Mouse (Mus musculus) natural killer cell, adult 2 months (primary cell): ENCODE measurements around the gene Cdkl1.
A peak's percentile ranks its signal among the peaks of the same experiment; 100 is the strongest.

Source experiments
- DNase-seq, 2 experiments: peaks; one replicate each; pipeline ENCODE4 v3.0.0; 2022; ENCODE audit warnings: low spot score in 2 of 2

Cdkl1 gene

DNA sequence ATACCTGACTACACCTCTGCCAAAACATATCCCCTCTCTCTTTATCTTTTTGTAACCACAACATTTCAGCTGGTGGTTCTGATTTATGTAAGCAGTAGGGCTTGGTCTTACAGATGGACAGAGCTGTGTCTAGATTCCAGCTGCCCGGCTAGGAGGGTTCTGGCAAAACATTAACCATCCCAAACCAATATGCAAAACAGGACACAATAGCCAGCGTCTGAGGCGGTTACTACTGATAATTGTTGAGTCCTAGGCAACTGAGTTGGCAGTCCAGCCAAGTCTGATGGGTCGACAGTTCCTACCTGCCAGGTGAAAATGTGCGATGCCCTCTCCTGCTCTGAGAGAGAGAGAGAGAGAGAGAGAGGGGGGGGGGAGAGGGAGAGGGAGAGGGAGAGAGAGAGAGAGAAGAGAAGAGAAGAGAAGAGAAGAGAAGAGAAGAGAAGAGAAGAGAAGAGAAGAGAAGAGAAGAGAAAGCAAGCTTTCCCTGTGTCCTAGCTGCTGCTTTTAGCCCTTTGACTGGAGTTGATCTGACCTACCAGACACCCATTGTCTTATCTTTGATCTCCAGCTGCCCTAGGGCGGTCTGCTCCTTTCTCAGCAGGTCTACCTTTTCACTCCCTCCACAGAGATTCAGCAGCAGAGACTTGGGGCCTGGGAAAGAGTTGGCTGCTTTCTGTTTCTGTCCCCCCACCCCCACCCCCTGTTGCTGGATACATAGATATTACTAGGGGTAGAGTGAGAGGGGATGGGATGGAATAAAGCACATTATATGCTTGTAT is 7.6 kb downstream of the Cdkl1 start:
- no peak for DNase-seq

- DNase-seq, result no peak
These were observed 9.0 kb downstream of the Cdkl1 start for GRCm38 (mm10) chr12:69781935-69782650.

DNA sequence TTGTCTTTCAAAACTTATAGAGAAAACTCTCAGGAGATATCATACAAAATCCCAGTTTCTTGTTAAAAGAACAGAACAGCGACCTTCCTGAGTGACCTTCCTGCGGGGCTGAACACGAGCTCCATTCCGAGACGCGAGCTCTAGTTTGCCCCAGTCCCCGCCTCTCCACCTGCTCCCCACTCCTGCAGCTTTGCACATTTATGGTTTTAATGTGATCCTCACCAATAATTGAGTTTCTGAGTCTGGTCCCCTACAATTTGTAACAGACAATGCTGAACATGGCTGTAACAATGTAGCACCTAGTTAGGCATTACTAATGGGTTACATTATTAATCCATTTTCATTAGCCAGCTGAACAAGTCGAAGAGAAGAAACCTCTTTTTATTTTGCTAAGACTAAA is 9.6 kb downstream of the Cdkl1 start:
- no peak for DNase-seq

- DNase-seq, result no peak
These were observed 13.1 kb downstream of the Cdkl1 start for GRCm38 (mm10) chr12:69777957-69778356.

GRCm38 (mm10) chr12:69777341-69777730 is 13.7 kb downstream of the Cdkl1 start:
- DNase-seq, result no peak

DNA sequence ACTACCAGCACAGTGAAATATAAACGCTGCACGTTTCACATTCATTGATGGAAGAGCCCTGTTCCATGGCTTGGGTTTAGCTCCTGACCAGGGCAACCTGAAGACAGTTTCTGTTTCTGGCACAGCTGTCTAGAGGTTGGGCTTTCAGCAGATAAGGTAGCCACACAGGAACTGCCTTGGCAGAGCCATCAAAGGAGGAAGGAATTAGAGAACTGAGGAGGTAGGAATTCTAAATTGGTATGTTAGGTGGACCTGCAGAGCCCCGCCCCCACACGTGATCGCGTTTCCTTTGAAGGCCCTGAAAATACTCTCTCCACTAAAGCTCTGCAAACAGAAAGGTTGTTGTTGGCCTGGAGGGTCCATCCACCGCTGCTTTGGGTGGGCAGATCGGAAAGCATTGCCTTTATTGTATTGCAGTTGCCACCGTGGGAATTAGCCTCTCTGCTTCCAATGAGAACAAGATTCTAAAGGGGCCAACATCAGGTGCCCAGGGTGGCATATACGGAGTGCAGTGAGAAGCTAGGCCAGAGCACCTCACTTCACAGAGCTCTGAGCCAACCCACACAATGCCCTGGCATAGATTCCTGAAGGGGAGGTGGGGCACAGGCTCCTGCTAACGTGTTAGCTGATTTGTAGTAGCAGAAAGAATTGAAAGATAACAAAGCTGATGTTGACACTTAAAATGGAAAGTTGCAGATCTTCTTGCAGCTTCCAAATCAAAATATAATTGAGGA is 14.3 kb downstream of the Cdkl1 start:
- DNase-seq, result no peak

- DNase-seq, result no peak
These were observed 22.2 kb downstream of the Cdkl1 start for GRCm38 (mm10) chr12:69768841-69769240.

DNA sequence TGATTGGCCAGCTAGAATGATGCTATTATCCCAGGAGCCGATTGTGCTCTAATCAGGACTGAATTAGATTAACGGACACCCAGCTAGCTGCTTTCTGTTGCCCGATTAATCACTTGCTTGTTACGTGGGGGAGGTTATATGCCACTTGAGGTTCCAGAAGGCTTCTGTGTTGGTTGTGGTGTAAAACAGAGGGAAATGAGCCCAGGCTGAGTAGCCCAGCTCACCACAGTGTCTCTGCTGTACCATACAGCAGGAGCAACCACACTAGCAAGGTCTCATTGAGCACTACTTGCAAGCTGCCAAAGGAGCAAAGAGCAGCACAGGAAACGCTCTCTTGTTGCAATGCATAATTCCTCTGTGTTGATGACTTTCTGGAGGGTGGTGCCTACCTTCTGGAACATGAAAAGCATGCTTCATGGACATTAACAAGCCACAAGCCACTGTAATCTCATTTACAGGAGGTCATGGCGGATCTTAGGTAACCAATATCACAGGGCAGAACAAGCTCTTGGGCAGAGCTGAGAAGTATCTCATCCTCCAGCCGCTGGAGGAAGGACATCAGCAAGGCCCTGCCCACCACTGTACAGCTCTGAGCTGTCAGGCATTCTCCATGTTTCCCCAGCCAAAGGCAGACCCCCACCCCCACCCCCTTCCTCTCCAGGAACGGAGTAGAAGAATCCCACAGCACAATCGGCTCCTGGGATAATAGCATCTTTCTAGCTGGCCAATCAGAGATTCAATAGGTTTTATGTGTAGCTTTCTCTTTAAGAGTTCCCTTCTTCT is 23.4 kb downstream of the Cdkl1 start:
- no peak for DNase-seq

DNA sequence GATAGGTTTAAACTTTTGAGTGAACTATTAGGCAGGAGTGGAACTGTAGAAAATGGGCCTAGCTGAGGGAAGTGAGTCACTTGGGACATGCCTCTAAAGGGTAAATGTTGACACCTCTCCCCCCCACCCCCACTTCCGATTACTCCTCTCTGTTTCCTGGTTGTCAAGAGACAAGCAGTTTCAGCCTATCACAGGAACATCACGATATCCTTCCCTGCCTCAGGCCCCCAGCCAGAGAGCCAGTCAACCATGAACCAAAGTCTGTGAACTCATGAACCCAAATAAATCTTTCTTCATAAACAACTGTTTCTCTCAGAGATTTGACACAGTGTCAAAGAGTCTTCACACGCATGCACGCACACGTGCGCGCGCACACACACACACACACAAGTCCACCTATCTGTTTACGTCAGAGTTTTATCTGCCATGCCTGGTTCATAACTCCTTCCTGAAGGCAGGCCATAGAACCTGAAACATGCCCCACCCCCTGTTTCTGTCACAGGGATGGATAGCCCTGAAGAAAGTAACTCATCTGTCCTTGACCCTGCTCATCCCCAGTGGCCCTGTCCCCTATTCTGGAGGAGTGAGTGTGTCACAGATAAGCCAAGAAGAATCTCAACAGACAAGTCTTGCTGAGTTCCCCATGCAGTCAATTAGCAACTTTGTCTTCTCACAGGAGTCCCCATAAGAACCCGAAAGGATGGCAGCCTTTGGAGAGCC is 24.7 kb downstream of the Cdkl1 start:
- peak in 1 of 2 experiments; percentile 46 for DNase-seq

DNA sequence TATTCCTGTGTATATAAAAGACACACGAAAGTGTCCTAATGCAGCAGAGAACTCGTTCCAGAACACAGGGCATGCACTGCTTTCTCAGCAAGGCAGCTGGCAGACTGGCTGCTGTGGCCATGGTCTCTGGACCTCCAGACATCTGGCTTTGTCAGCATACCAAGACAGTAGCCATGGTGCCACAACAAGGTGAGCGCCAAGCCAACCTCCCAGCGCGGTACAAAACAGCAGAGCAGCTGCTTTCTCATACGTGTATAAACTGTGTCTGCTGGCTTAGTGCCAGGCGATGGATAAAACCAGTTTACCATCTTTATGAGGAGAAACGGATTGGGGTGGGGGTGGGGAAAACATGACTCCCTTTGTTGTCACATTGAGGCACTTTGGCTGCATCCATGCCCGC is 25.5 kb downstream of the Cdkl1 start:
- DNase-seq, result no peak

GRCm38 (mm10) chr12:69761603-69762002 is 29.5 kb downstream of the Cdkl1 start:
- no peak for DNase-seq

DNA sequence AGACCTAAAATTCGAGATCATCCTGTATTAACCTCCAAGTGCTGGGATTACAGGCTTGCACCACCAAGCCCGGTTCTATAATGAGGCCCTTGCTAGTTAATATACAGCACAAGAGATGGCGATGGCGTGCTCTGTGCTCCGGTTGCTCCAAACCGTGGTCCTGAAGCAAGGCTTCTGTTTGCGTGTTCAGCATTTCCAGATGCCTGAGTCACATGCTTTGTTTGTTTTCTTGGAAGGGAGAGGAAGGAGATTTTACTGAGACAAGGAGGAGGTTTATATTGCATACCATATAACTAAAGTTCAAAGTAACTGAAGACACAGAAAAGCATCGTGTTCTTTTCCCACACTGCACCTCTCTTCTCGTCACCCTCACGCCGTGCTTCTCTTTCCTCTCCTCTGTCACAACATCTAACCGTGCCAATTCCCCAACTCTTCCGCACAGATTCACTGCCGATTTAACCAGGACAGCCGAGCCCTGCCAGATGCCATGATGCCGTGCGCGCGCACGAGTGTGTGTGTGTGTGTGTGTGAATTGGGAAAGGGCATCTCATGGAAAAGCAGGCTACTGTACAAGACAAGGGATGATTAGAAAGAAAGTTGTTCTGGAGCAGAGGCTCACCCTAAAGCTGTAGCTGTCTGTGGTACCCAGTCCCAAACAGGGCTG is 30.2 kb downstream of the Cdkl1 start:
- DNase-seq, result no peak

DNA sequence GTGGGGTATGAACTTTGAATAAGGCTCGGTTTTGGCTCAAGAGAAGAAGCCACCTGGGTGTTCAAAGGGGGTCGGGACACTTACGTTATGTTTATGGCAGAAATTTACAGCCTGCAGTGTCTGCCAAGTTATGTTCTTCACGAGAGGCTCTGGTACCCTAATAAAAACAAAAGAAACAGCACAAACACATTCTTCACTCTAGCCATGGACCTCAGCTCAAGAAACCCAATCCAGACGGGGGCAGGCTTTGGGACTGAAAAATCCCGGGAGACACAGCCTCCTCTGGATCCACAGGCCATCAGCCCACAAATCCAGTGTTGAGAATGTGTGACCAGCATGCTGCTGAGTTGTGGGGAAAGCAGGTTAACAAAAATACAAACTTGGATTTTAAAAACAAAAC is 31.1 kb downstream of the Cdkl1 start:
- DNase-seq, result no peak

DNA sequence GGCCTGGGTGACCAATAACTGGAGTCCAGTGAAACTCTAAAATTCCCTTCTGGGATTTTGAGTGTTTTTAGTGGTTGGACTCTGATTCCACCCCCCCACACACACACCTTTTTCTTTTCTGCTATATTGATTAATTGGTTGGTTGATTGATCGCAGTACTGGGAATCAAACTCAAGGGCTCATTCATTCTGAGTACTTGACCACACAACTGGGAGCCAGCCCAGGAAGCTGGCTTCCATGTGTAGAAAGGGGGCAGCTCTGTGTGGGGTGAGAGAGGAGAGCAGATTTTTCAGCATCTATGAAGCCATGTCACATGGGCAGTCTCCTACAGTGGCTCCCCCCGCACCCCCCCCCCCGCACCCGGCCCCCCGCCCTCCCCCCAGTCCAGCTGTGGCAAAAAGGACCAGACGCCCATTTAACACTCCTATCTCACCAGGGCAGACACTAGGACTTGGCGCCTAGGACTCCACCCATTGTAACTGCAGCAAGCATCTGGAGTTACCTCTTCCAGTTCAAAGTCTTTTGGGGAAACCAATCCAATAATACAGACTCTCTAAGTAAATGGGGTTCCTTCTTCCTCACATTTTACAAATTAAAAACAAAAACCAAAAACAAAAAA is 31.7 kb downstream of the Cdkl1 start:
- no peak for DNase-seq

- DNase-seq, result no peak
These were observed 32.6 kb downstream of the Cdkl1 start for GRCm38 (mm10) chr12:69758221-69759185.

DNA sequence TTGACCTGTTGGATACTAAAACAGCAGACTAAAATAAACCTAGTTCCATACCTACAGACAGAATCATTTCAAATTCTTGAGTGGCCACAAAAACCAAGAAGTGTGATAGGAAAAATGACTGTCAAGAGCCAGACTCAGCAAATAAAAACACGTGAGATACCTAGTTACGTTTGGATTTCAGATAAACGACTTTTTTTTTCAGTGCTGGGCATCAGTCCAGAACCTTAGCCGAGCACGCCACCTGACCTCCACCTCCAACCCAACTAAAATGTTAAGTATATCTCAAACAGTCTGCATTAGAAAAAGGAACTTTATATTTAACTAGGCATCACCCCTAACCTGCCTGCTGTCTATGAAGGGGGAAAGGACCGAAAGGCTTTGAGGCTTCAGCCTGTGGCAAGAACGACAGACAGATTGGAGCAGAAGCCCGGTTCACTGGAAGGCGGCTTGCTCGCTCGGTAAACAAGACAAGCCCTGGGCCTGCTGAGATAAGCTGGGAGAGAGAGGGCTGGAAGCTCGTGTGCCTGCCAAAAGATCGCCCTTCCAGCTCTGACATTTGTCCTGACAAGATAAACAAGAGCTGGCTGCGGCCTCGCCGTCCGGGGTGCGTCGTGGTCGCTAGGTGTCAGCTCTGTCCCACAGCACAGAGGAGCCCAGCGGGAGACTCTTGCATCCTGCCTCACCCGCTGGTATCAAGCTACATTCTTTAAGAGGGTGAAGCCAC is 33.5 kb downstream of the Cdkl1 start:
- peak; percentile 52 to 68 for DNase-seq

GRCm38 (mm10) chr12:69756015-69756414 is 35.1 kb downstream of the Cdkl1 start:
- no peak for DNase-seq

GRCm38 (mm10) chr12:69753936-69754335 is 37.1 kb downstream of the Cdkl1 start:
- no peak for DNase-seq
